Mouse (Mus musculus): ENCODE results near the gene Dedd. TPM values are rescaled to one million over a fixed set of nuclear protein-coding genes. Genes with fewer than 3 reads are reported as not detected.

Dedd gene
- polyA plus RNA-seq, 1 experiment from 2014 or later: 36.0 TPM

GRCm38 (mm10) chr1:171387099-171387498 is 58.2 kb downstream of the Dedd start:
- H3K27me3 ChIP-seq (ENCODE audit: control insufficient read depth, insufficient read depth, low read length): peaks cover 2% of the 10 kb centered on the region; the same call in 1 of the 2 replicates
- H3K4me3 ChIP-seq (ENCODE audit: low read length): peak overlapping the region; percentile 8; the same call in 1 of the 2 replicates
- no peaks in the 10 kb centered on the region for H3K36me3 ChIP-seq (ENCODE audit: control insufficient read depth, insufficient read depth)
- H3K9me3 ChIP-seq (replicated peaks; ENCODE audit: control insufficient read depth, low read length): no peaks in the 10 kb centered on the region
- H3K4me1 ChIP-seq (ENCODE audit: control insufficient read depth, insufficient read depth, low read length): no peaks in the 10 kb centered on the region
- WGBS: 20% methylated on average over 6 of the region's 6 CpGs
- 0 out of 2 replicates have a peak overlapping the region, but pooled peaks have one; percentile 6 for H3K9ac ChIP-seq (ENCODE audit: low read length)
- peak overlapping the region; percentile 33; the same call in 1 of the 2 replicates for H3K4me2 ChIP-seq (ENCODE audit: low read depth, low read length)
- H3K27ac ChIP-seq (ENCODE audit: low read length): no peak overlapping the region
- 0 out of 2 replicates have a peak, but pooled peaks have one; percentile 19 for ATAC-seq (replicated peaks; ENCODE audit: extremely low read depth, insufficient read depth, low FRiP score)

DNA sequence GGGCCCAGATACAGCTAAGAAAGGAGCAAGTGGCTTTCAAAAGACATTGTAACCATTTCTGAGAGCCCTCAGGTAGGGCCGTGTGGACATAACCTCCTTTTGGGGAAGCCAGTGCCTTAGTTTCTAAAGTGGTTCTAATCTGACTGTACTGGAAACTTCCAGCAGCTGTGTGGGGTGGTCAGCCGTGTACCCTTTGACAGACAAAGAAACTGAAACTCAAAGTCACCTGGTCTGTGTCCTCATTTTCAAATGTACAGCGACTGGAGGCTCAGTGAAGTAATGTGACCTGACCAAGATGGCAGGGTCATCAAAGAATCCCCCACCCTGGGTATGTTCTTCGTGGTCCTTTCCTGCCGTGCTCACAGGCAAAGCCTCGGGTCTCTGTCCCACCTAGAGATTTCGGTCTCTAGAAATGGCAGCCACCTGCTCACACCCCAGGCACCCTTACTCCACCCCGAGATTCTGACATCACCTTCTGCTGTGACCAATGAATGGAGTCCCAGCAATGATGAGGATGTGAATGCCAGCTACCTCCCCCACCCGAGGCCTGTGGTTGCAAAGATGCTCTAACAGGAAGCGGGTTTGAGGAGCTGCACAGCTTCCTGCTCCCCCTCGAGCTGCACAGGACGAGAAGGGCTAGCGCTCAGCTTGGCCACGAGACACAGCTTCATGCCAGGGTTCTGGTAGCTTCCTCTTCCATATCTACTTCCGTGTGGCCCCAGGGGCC is 59.6 kb downstream of the Dedd start, which contains the start of gene Arhgap30:
Gene Arhgap30 (plus strand): TSS at position 579 of the 727 bp plus-strand sequence.
- WGBS: 67% methylated on average over 15 of the region's 15 CpGs
- Histone ChIP-seq H3K36me3 (ENCODE audit: control insufficient read depth, insufficient read depth) (no peaks in the 10 kb centered on the region), H3K9ac (ENCODE audit: low read length) (peak within 1 kb of the TSS; percentile 28), H3K4me2 (ENCODE audit: low read depth, low read length) (peak within 1 kb of the TSS; percentile 23), H3K4me1 (ENCODE audit: control insufficient read depth, insufficient read depth, low read length) (no peaks in the 10 kb centered on the region), H3K27me3 (ENCODE audit: control insufficient read depth, insufficient read depth, low read length) (no peaks in the 10 kb centered on the region), H3K4me3 (ENCODE audit: low read length) (peak within 1 kb of the TSS; percentile 43), H3K9me3 (replicated peaks; ENCODE audit: control insufficient read depth, low read length) (no peaks in the 10 kb centered on the region), H3K27ac (ENCODE audit: low read length) (peak within 1 kb of the TSS; percentile 61)
- ATAC-seq (replicated peaks; ENCODE audit: extremely low read depth, insufficient read depth, low FRiP score): peak; percentile 73

- WGBS: 75% methylated on average over 4 of the region's 4 CpGs
- H3K9ac ChIP-seq (ENCODE audit: low read length): no peak overlapping the region; the same call in 1 of the 2 replicates
- no peaks in the 10 kb centered on the region for H3K4me1 ChIP-seq (ENCODE audit: control insufficient read depth, insufficient read depth, low read length)
- no peaks in the 10 kb centered on the region for H3K27me3 ChIP-seq (ENCODE audit: control insufficient read depth, insufficient read depth, low read length)
- peak overlapping the region; percentile 43 for H3K4me3 ChIP-seq (ENCODE audit: low read length)
- H3K27ac ChIP-seq (ENCODE audit: low read length): peak overlapping the region; percentile 7; the same call in 1 of the 2 replicates
- H3K4me2 ChIP-seq (ENCODE audit: low read depth, low read length): peak overlapping the region; percentile 23
- no peaks in the 10 kb centered on the region for H3K36me3 ChIP-seq (ENCODE audit: control insufficient read depth, insufficient read depth)
- peak; percentile 45; the same call in 1 of the 2 replicates for ATAC-seq (replicated peaks; ENCODE audit: extremely low read depth, insufficient read depth, low FRiP score)
- H3K9me3 ChIP-seq (replicated peaks; ENCODE audit: control insufficient read depth, low read length): no peaks in the 10 kb centered on the region
Observed at GRCm38 (mm10) chr1:171390101-171390500, 61.2 kb downstream of the Dedd start.

Other genes with a start within 250 kb of the Dedd start
- 2.9 and 3.5 TPM in 2 replicates for gene Cfap126, start 215.2 kb upstream of the Dedd start, polyA plus RNA-seq (2015; fragmentation: Nextera tagmentation; extraction: Ambion mirVana)
- gene Sdhc, start 178.5 kb upstream of the Dedd start, polyA plus RNA-seq (2015; fragmentation: Nextera tagmentation; extraction: Ambion mirVana): 622 and 629 TPM in 2 replicates
- 0.44 and 1.1 TPM in 2 replicates for gene Mpz, start 178.4 kb upstream of the Dedd start, polyA plus RNA-seq (2015; fragmentation: Nextera tagmentation; extraction: Ambion mirVana)
- 48.9 and 57.2 TPM in 2 replicates for gene Pcp4l1, start 132.9 kb upstream of the Dedd start, polyA plus RNA-seq (2015; fragmentation: Nextera tagmentation; extraction: Ambion mirVana)
- 0.35 and 0.43 TPM in 2 replicates for gene Nr1i3, start 115.2 kb upstream of the Dedd start, polyA plus RNA-seq (2015; fragmentation: Nextera tagmentation; extraction: Ambion mirVana)
- gene Tomm40l, start 106.6 kb upstream of the Dedd start, polyA plus RNA-seq (2015; fragmentation: Nextera tagmentation; extraction: Ambion mirVana): 60.7 and 68.9 TPM in 2 replicates
- 10.6 and 11.9 TPM in 2 replicates for gene Apoa2, start 104.1 kb upstream of the Dedd start, polyA plus RNA-seq (2015; fragmentation: Nextera tagmentation; extraction: Ambion mirVana)
- 34.4 and 36.3 TPM in 2 replicates for gene Fcer1g, start 94.8 kb upstream of the Dedd start, polyA plus RNA-seq (2015; fragmentation: Nextera tagmentation; extraction: Ambion mirVana)
- gene Adamts4, start 78.7 kb upstream of the Dedd start, polyA plus RNA-seq (2015; fragmentation: Nextera tagmentation; extraction: Ambion mirVana): 4.4 and 5.7 TPM in 2 replicates
- 659 and 700 TPM in 2 replicates for gene Ndufs2, start 77.8 kb upstream of the Dedd start, polyA plus RNA-seq (2015; fragmentation: Nextera tagmentation; extraction: Ambion mirVana)
- gene B4galt3, start 58.8 kb upstream of the Dedd start, polyA plus RNA-seq (2015; fragmentation: Nextera tagmentation; extraction: Ambion mirVana): 47.5 and 54.9 TPM in 2 replicates
- 32.4 and 41.9 TPM in 2 replicates for gene Ppox, start 48.0 kb upstream of the Dedd start, polyA plus RNA-seq (2015; fragmentation: Nextera tagmentation; extraction: Ambion mirVana)
- gene Usp21, start 41.2 kb upstream of the Dedd start, polyA plus RNA-seq (2015; fragmentation: Nextera tagmentation; extraction: Ambion mirVana): 48.5 and 55.8 TPM in 2 replicates
- gene Ufc1, start 34.1 kb upstream of the Dedd start, polyA plus RNA-seq (2015; fragmentation: Nextera tagmentation; extraction: Ambion mirVana): 82.0 and 82.1 TPM in 2 replicates
- gene Nit1, start 16.5 kb downstream of the Dedd start, polyA plus RNA-seq (2015; fragmentation: Nextera tagmentation; extraction: Ambion mirVana): 34.4 and 38.5 TPM in 2 replicates
- 76.4 and 84.5 TPM in 2 replicates for gene Pfdn2, start 16.5 kb downstream of the Dedd start, polyA plus RNA-seq (2015; fragmentation: Nextera tagmentation; extraction: Ambion mirVana)
- 0.71 and 1.0 TPM in 2 replicates for gene Klhdc9, start 31.7 kb downstream of the Dedd start, polyA plus RNA-seq (2015; fragmentation: Nextera tagmentation; extraction: Ambion mirVana)
- 0.39 and 0.81 TPM in 2 replicates for gene Nectin4, start 41.0 kb downstream of the Dedd start, polyA plus RNA-seq (2015; fragmentation: Nextera tagmentation; extraction: Ambion mirVana)
- 3.5 and 7.5 TPM in 2 replicates for gene Arhgap30, start 59.8 kb downstream of the Dedd start, polyA plus RNA-seq (2015; fragmentation: Nextera tagmentation; extraction: Ambion mirVana)
- 47.5 and 53.1 TPM in 2 replicates for gene Usf1, start 82.2 kb downstream of the Dedd start, polyA plus RNA-seq (2015; fragmentation: Nextera tagmentation; extraction: Ambion mirVana)
- 3.7 and 4.2 TPM in 2 replicates for gene Tstd1, start 89.7 kb downstream of the Dedd start, polyA plus RNA-seq (2015; fragmentation: Nextera tagmentation; extraction: Ambion mirVana)
- 76.1 and 80.0 TPM in 2 replicates for gene F11r, start 108.4 kb downstream of the Dedd start, polyA plus RNA-seq (2015; fragmentation: Nextera tagmentation; extraction: Ambion mirVana)
- gene Alyref2, start 174.3 kb downstream of the Dedd start, polyA plus RNA-seq (2015; fragmentation: Nextera tagmentation; extraction: Ambion mirVana): 15.8 and 17.2 TPM in 2 replicates
- gene Itln1, start 206.1 kb downstream of the Dedd start, polyA plus RNA-seq (2015; fragmentation: Nextera tagmentation; extraction: Ambion mirVana): 0.49 TPM in 1 of 2 replicates, not detected in the other
- 0.76 and 1.1 TPM in 2 replicates for gene Cd244a, start 230.0 kb downstream of the Dedd start, polyA plus RNA-seq (2015; fragmentation: Nextera tagmentation; extraction: Ambion mirVana)

Measured in heart, embryonic 16.5 days (tissue).